Mouse (Mus musculus): ENCODE measurements around the gene Ski. TPM values are rescaled to one million over a fixed set of nuclear protein-coding genes. Genes with fewer than 3 reads are reported as not detected.
"Not testable (repeated sequence)": the region's sequence is repeated elsewhere in the genome, so short reads cannot be mapped to it uniquely, and the experiment has no call there.

The Ski gene
- polyA plus RNA-seq, 1 experiment from 2014 or later, result 59.8 TPM

- TF ChIP-seq CTCF (IDR thresholded peaks at IDR 0.05), result no peak
- peak; percentile 51 for ATAC-seq
- in situ Hi-C loops (cut with MboI; ENCODE audit: low pct_unique_long_range_greater_than_20kb), result loop anchor here (5.0 to 25.0 kb wide), 2 partner anchors 152 to 362 kb away; partner anchors contain the start of gene Fam213b
- H3K27me3 ChIP-seq, result no peaks in the 10 kb centered on the region
- POLR2A ChIA-PET, result interaction anchor here (0.5 to 2.5 kb wide), 7 partner anchors 28 to 163 kb away, joined by 3 to 28 read pairs (median 3); partner anchors contain the start of genes Morn1, Rer1 and Ski
- DNase-seq (ENCODE audit: low read depth, low spot score), result no peak
- CTCF ChIA-PET, result interaction anchor here (0.6 to 4.3 kb wide), 13 partner anchors 19 to 169 kb away, joined by 3 to 50 read pairs (median 4); no protein-coding TSS in a partner anchor
Observed at GRCm38 (mm10) chr4:155249257-155249647, 26.9 kb upstream of the Ski start.

- ChIA-PET POLR2A (interaction anchor here (1.5 to 2.5 kb wide), 2 partner anchors 27 to 154 kb away, joined by 3 to 28 read pairs; partner anchors contain the start of gene Ski), CTCF (interaction anchor here (1.3 to 3.8 kb wide), 2 partner anchors 24 to 148 kb away, joined by 3 to 19 read pairs; no protein-coding TSS in a partner anchor)
- in situ Hi-C loops (cut with MboI; ENCODE audit: low pct_unique_long_range_greater_than_20kb), result loop anchor here (5.0 to 25.0 kb wide), 2 partner anchors 151 to 361 kb away; partner anchors contain the start of gene Fam213b
- DNase-seq (ENCODE audit: low read depth, low spot score); H3K27me3 ChIP-seq; ATAC-seq: not testable (repeated sequence)
Observed at GRCm38 (mm10) chr4:155248054-155248453, 25.7 kb upstream of the Ski start.

GRCm38 (mm10) chr4:155246691-155247105, 24.3 kb upstream of the Ski start:
- in situ Hi-C loops (cut with MboI; ENCODE audit: low pct_unique_long_range_greater_than_20kb), result loop anchor here (5.0 to 25.0 kb wide), 2 partner anchors 149 to 359 kb away; partner anchors contain the start of gene Fam213b
- ATAC-seq (no peak), DNase-seq (ENCODE audit: low read depth, low spot score) (no peak)
- POLR2A ChIA-PET, result interaction anchor here (1.9 kb wide), 1 partner anchor 25 kb away, joined by 12 read pairs; no protein-coding TSS in a partner anchor
- no peaks in the 10 kb centered on the region for H3K27me3 ChIP-seq
- CTCF ChIA-PET, result interaction anchor here (0.9 to 3.8 kb wide), 3 partner anchors 22 to 147 kb away, joined by 3 to 19 read pairs (median 3); no protein-coding TSS in a partner anchor
- no peak for TF ChIP-seq CTCF (IDR thresholded peaks at IDR 0.05)

GRCm38 (mm10) chr4:155245770-155246492, 23.5 kb upstream of the Ski start:
- POLR2A ChIA-PET, result interaction anchor here (1.3 to 1.9 kb wide), 2 partner anchors 11 to 25 kb away, joined by 4 to 12 read pairs; no protein-coding TSS in a partner anchor
- no peak for ATAC-seq
- CTCF ChIA-PET, result interaction anchor here (0.9 to 1.4 kb wide), 2 partner anchors 11 to 102 kb away, joined by 3 to 5 read pairs; no protein-coding TSS in a partner anchor
- no peak for TF ChIP-seq CTCF (IDR thresholded peaks at IDR 0.05)
- no peak for DNase-seq (ENCODE audit: low read depth, low spot score)
- in situ Hi-C loops (cut with MboI; ENCODE audit: low pct_unique_long_range_greater_than_20kb), result loop anchor here (5.0 to 25.0 kb wide), 2 partner anchors 149 to 359 kb away; partner anchors contain the start of gene Fam213b
- H3K27me3 ChIP-seq, result no peaks in the 10 kb centered on the region

GRCm38 (mm10) chr4:155243233-155243632, 20.8 kb upstream of the Ski start:
- H3K27me3 ChIP-seq, result no peaks in the 10 kb centered on the region
- in situ Hi-C loops (cut with MboI; ENCODE audit: low pct_unique_long_range_greater_than_20kb), result loop anchor here (25.0 kb wide), 1 partner anchor 356 kb away; the partner anchor contains the start of gene Fam213b
- ATAC-seq (no peak), DNase-seq (ENCODE audit: low read depth, low spot score) (no peak)
- CTCF ChIA-PET, result interaction anchor here (1.1 kb wide), 1 partner anchor 149 kb away, joined by 3 read pairs; no protein-coding TSS in a partner anchor
- POLR2A ChIA-PET, result no interaction called here
- TF ChIP-seq CTCF (IDR thresholded peaks at IDR 0.05), result no peak

GRCm38 (mm10) chr4:155242292-155242691, 19.9 kb upstream of the Ski start:
- no peak for TF ChIP-seq CTCF (IDR thresholded peaks at IDR 0.05)
- ChIA-PET CTCF (no interaction called here), POLR2A (no interaction called here)
- no peak for ATAC-seq
- in situ Hi-C loops (cut with MboI; ENCODE audit: low pct_unique_long_range_greater_than_20kb), result loop anchor here (25.0 kb wide), 1 partner anchor 355 kb away; the partner anchor contains the start of gene Fam213b
- no peaks in the 10 kb centered on the region for H3K27me3 ChIP-seq
- no peak for DNase-seq (ENCODE audit: low read depth, low spot score)

GRCm38 (mm10) chr4:155241789-155242188, 19.4 kb upstream of the Ski start:
- in situ Hi-C loops (cut with MboI; ENCODE audit: low pct_unique_long_range_greater_than_20kb), result loop anchor here (25.0 kb wide), 1 partner anchor 354 kb away; the partner anchor contains the start of gene Fam213b
- ATAC-seq (no peak), DNase-seq (ENCODE audit: low read depth, low spot score) (no peak)
- no peaks in the 10 kb centered on the region for H3K27me3 ChIP-seq
- ChIA-PET CTCF (no interaction called here), POLR2A (no interaction called here)
- no peak for TF ChIP-seq CTCF (IDR thresholded peaks at IDR 0.05)

- TF ChIP-seq CTCF (IDR thresholded peaks at IDR 0.05), result no peak
- POLR2A ChIA-PET, result interaction anchor here (0.7 kb wide), 1 partner anchor 28 kb away, joined by 5 read pairs; no protein-coding TSS in a partner anchor
- in situ Hi-C loops (cut with MboI; ENCODE audit: low pct_unique_long_range_greater_than_20kb), result loop anchor here (25.0 kb wide), 1 partner anchor 352 kb away; the partner anchor contains the start of gene Fam213b
- DNase-seq (ENCODE audit: low read depth, low spot score), result no peak
- H3K27me3 ChIP-seq, result no peaks in the 10 kb centered on the region
- ATAC-seq, result no peak
- CTCF ChIA-PET, result no interaction called here
Observed at GRCm38 (mm10) chr4:155239494-155239893, 17.1 kb upstream of the Ski start.

GRCm38 (mm10) chr4:155238276-155238675, 15.9 kb upstream of the Ski start:
- in situ Hi-C loops (cut with MboI; ENCODE audit: low pct_unique_long_range_greater_than_20kb), result loop anchor here (25.0 kb wide), 1 partner anchor 351 kb away; the partner anchor contains the start of gene Fam213b

More at GRCm38 (mm10) chr4:155238276-155238675, 15.9 kb upstream of the Ski start:
- POLR2A ChIA-PET, result interaction anchor here (1.6 kb wide), 1 partner anchor 19 kb away, joined by 4 read pairs; no protein-coding TSS in a partner anchor
- CTCF ChIA-PET, result no interaction called here
- H3K27me3 ChIP-seq, result no peaks in the 10 kb centered on the region
- DNase-seq (ENCODE audit: low read depth, low spot score) (peak; percentile 93), ATAC-seq (peak; percentile 55)
- no peak for TF ChIP-seq CTCF (IDR thresholded peaks at IDR 0.05)

Measured in Patski (cell line).